Mouse (Mus musculus): Measurements from ENCODE around the gene Rundc3a. TPM values are rescaled to one million over a fixed set of nuclear protein-coding genes. Genes with fewer than 3 reads are reported as not detected.

Rundc3a gene
- polyA plus RNA-seq (2012; rRNA removed), result 14.5 and 19.1 TPM in 2 replicates

GRCm38 (mm10) chr11:102393238-102393634 is at the start of gene Rundc3a:
Gene Rundc3a, plus strand, starts transcription at chr11:102393403.

DNA sequence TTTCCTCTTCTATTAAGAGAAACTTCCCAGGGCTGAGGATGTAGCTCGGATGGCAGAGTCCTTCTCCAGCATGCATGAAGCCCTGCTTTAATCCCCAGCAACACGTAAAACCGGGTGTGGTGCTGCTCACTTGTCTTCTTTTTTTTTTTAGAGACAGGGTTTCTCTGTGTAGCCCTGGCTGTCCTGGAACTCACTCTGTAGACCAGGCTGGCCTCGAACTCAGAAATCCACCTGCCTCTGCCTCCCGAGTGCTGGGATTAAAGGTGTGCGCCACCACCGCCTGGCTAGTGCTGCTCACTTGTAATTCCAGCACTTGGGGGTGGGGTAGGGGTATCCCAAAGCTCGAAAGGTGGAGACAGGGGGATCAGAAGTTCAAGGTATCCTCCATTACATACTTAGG is 27.1 kb upstream of the Rundc3a start, which contains the start of gene Slc4a1:
Slc4a1 (minus strand) TSS at position 101 of the 400 bp plus-strand sequence.

DNA sequence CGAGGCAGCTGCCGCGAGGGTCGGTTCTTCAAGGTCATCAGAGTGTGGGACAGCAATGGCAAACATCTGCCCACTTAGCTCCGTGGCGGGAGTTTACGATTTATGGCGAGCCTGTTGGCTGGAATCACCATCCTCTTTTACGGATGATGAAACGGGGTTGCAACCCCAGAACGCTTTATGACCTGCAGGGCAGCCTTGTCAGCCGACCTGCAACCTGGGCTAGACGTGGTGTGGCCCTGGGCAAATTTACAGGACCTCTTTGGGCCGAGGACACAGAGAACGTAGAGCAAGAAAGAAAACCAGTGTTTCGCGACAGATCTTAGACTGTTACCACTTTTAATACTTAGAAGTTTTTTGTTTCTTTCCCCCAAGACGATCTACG is 14.6 kb downstream of the Rundc3a start, which contains the start of gene Slc25a39:
Slc25a39 (minus strand) TSS at position 113 of the 382 bp plus-strand sequence.

DNA sequence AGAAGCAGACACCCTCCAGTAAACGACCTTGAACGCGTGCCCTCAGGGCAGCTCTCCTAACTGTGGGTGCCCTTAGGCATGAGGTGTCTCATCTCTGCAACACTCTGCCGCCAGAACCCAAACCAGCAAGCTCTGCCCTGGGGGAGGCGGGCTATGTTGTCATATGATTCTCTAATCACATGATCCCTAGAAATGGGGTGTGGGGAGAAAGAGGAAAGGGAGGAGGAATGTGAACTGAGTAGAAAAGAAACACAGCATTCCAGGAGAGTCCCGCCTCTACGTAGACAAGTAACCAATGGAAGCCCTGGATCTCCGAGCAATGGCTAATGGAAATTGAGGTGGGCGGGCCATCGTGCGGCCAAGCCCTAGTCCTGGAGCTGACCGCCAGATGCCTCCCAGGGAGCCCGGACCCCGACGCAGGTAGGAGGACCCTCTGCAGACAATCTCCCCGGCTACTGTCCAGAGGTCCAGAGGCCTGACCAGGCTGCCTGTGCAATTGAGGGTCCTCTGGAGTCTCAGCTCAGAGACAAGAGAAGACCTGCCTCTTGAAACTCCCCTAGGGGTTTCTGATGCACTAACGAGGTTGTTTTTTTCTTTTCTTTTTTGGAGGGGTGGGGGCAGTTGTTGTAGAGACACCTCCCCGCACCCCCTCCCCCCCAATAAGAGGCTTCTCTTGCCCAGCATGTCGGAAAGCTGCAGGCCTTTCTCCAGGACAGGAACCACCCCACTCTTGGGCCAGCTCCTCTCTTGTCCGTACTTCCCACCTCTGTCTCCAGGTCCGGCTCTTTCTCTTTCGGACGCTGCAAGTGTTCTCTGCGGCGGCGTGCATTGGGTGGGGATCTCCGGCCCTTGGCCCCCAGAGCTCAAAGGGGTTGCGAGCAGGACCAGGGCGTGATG is 37.2 kb downstream of the Rundc3a start, which contains the start of gene Grn:
Grn (plus strand) TSS at position 195 of the 897 bp plus-strand sequence.

DNA sequence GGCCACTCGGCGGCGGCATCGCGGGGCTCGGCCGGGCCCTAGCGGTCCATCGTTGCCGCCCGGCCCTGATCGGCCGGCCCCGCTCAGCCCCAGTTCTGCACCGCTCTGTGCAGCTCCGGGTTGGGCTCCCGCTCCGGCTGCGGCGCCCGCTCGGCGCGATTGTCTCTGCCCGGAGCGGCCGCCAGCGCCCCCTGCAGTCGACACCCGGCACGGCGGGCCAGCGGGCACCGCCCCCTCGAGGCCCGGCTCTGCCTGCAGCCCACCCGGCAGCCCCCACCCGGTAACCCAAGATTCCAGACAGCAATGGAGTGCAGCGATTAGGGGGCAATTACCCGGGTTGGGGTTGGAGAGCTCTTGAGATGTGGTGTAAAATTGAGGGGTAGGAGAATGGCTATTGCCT is 54.3 kb downstream of the Rundc3a start, which contains the start of gene Fam171a2:
Fam171a2 (minus strand) TSS at position 186 of the 400 bp plus-strand sequence.

Other genes starting within 250 kb of the Rundc3a start
- 10.8 and 16.1 TPM in 2 replicates for gene Nags, start 247.9 kb upstream of the Rundc3a start, polyA plus RNA-seq (2012; rRNA removed)
- 23.5 and 29.5 TPM in 2 replicates for gene Tmem101, start 237.0 kb upstream of the Rundc3a start, polyA plus RNA-seq (2012; rRNA removed)
- 25.4 and 35.2 TPM in 2 replicates for gene Lsm12, start 208.1 kb upstream of the Rundc3a start, polyA plus RNA-seq (2012; rRNA removed)
- gene G6pc3, start 203.8 kb upstream of the Rundc3a start, polyA plus RNA-seq (2012; rRNA removed), result 114 and 152 TPM in 2 replicates
- gene Hdac5, start 163.2 kb upstream of the Rundc3a start, polyA plus RNA-seq (2012; rRNA removed), result 97.0 and 115 TPM in 2 replicates
- gene BC030867, start 144.5 kb upstream of the Rundc3a start, polyA plus RNA-seq (2012; rRNA removed), result 3.3 and 3.9 TPM in 2 replicates
- 1.6 and 2.8 TPM in 2 replicates for gene Asb16, start 124.7 kb upstream of the Rundc3a start, polyA plus RNA-seq (2012; rRNA removed)
- 57.5 and 64.0 TPM in 2 replicates for gene Tmub2, start 108.5 kb upstream of the Rundc3a start, polyA plus RNA-seq (2012; rRNA removed)
- gene Atxn7l3, start 96.8 kb upstream of the Rundc3a start, polyA plus RNA-seq (2012; rRNA removed), result 41.5 and 46.8 TPM in 2 replicates
- 31.0 and 33.3 TPM in 2 replicates for gene Ubtf, start 73.7 kb upstream of the Rundc3a start, polyA plus RNA-seq (2012; rRNA removed)
- gene Slc4a1, start 27.2 kb upstream of the Rundc3a start, polyA plus RNA-seq (2012; rRNA removed), result 0.08 and 0.15 TPM in 2 replicates
- 591 and 649 TPM in 2 replicates for gene Slc25a39, start 14.5 kb downstream of the Rundc3a start, polyA plus RNA-seq (2012; rRNA removed)
- gene Grn, start 36.9 kb downstream of the Rundc3a start, polyA plus RNA-seq (2012; rRNA removed), result 155 and 216 TPM in 2 replicates
- gene Fam171a2, start 54.3 kb downstream of the Rundc3a start, polyA plus RNA-seq (2012; rRNA removed), result 14.4 and 17.6 TPM in 2 replicates
- gene Itga2b, start 76.7 kb downstream of the Rundc3a start, polyA plus RNA-seq (2012; rRNA removed), result 4.4 and 5.2 TPM in 2 replicates
- 12.2 and 14.1 TPM in 2 replicates for gene Gpatch8, start 163.0 kb downstream of the Rundc3a start, polyA plus RNA-seq (2012; rRNA removed)
- gene Gm11627, start 186.1 kb downstream of the Rundc3a start, polyA plus RNA-seq (2012; rRNA removed), result 1.6 and 2.1 TPM in 2 replicates
- gene Fzd2, start 211.0 kb downstream of the Rundc3a start, polyA plus RNA-seq (2012; rRNA removed), result 32.9 and 38.3 TPM in 2 replicates

Measured in colon, adult 2 months (tissue).